Mouse (Mus musculus): Measurements from ENCODE around the gene Agps. TPM values are rescaled to one million over a fixed set of nuclear protein-coding genes. Genes with fewer than 3 reads are reported as not detected.

The Agps gene
- polyA plus RNA-seq, 1 experiment from 2014 or later = 14.2 TPM

DNA sequence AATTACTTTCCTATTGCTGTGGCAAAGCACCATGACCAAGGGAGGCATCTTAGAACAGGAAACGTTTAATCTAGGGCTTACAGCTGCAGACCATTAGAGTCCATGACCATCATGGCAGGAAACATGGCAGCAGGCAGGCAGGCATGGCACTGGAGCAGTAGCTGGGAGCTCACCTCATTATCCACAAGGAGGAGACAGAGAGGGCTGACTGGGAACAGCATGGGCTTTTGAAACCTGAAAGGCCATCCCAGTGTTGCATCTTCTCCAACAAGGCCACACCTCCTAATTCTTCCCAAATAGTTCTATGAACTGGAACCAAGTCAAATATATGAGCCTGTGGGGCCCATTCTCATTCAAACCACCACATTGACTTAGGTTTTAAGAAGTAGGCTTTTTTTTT, 68.3 kb downstream of the Agps start:
- Histone ChIP-seq H3K4me1 (ENCODE audit: insufficient read depth, low read depth, low read length) (no peaks in the 10 kb centered on the region), H3K27me3 (replicated peaks; ENCODE audit: insufficient read depth, low read length) (no peaks in the 10 kb centered on the region), H3K36me3 (ENCODE audit: insufficient read depth, low read length) (peaks cover 6% of the 10 kb centered on the region; the same call in 1 of the 2 replicates), H3K9me3 (ENCODE audit: low read length) (0 out of 2 replicates have a peak, but pooled peaks cover 4% of the 10 kb centered on the region), H3K4me2 (replicated peaks; ENCODE audit: low read depth, low read length) (no peak overlapping the region), H3K4me3 (ENCODE audit: low read depth, low read length) (no peak overlapping the region), H3K9ac (replicated peaks; ENCODE audit: low read depth) (no peak overlapping the region), H3K27ac (ENCODE audit: low read length) (no peak overlapping the region)
- DNase-seq (ENCODE audit: low spot score) = no peak
- no peak for ATAC-seq
- 91% methylated on average over 1 of the region's 1 CpGs for WGBS
- no peak for TF ChIP-seq CTCF (IDR thresholded peaks at IDR 0.05)
- TF ChIP-seq EP300 (IDR thresholded peaks at IDR 0.05) = no peak

DNA sequence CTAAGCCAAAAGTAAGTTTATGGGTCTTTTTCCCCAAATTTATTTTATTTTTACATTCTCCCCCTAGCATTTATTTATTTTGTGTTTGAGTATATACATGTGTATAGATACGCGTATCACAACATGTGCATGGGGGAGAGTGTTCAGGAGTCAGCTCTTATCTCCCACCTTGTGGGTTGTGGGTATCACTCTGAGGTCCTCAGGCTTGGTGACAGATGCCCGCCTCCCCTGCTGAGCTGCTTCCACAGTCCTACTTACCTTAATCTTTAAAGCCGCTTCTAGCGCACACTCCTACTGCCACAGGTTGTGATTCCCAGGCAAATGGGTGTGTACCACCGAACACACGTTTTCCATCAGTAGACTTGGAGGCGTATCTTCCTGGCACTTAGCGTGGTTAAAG, 69.9 kb downstream of the Agps start:
- TF ChIP-seq CTCF (IDR thresholded peaks at IDR 0.05) (no peak), EP300 (IDR thresholded peaks at IDR 0.05) (no peak)
- DNase-seq (ENCODE audit: low spot score) = no peak
- 88% methylated on average over 9 of the region's 9 CpGs for WGBS
- Histone ChIP-seq H3K27me3 (replicated peaks; ENCODE audit: insufficient read depth, low read length) (no peaks in the 10 kb centered on the region), H3K9me3 (ENCODE audit: low read length) (0 out of 2 replicates have a peak, but pooled peaks cover 4% of the 10 kb centered on the region), H3K4me1 (ENCODE audit: insufficient read depth, low read depth, low read length) (no peaks in the 10 kb centered on the region), H3K9ac (replicated peaks; ENCODE audit: low read depth) (no peak overlapping the region), H3K27ac (ENCODE audit: low read length) (no peak overlapping the region), H3K4me2 (replicated peaks; ENCODE audit: low read depth, low read length) (no peak overlapping the region), H3K4me3 (ENCODE audit: low read depth, low read length) (no peak overlapping the region), H3K36me3 (ENCODE audit: insufficient read depth, low read length) (peaks cover 6% of the 10 kb centered on the region; the same call in 1 of the 2 replicates)
- no peak for ATAC-seq

DNA sequence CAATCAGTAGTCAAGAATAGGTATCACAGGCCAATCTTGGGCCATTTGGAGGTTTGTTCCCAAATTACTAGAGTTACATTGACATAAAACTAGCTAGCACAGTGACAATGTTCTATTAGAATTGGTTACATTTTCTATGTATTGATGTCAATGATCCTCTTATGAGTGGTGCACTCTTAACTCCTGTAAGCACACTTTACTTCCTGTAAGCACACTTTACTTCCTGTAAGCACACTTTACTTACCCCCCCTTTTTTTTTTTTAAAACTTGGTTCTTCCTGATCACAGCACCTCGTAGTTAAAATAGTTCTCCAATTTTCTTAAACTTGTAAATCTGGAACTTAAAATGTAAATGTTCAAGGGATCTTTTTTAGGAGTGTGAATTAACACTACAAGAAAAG, 75.2 kb downstream of the Agps start:
- no peak for DNase-seq (ENCODE audit: low spot score)
- no peaks in the 10 kb centered on the region for H3K27me3 ChIP-seq (replicated peaks; ENCODE audit: insufficient read depth, low read length)
- H3K4me3 ChIP-seq (ENCODE audit: low read depth, low read length) = no peak overlapping the region
- no peak overlapping the region for H3K9ac ChIP-seq (replicated peaks; ENCODE audit: low read depth)
- H3K36me3 ChIP-seq (ENCODE audit: insufficient read depth, low read length) = peaks cover 6% of the 10 kb centered on the region; the same call in 1 of the 2 replicates
- no peak for ATAC-seq
- H3K4me2 ChIP-seq (replicated peaks; ENCODE audit: low read depth, low read length) = no peak overlapping the region
- 55% methylated on average over 1 of the region's 1 CpGs for WGBS
- no peak overlapping the region for H3K27ac ChIP-seq (ENCODE audit: low read length)
- H3K4me1 ChIP-seq (ENCODE audit: insufficient read depth, low read depth, low read length) = no peaks in the 10 kb centered on the region
- no peaks in the 10 kb centered on the region for H3K9me3 ChIP-seq (ENCODE audit: low read length)
- TF ChIP-seq EP300 (IDR thresholded peaks at IDR 0.05) (no peak), CTCF (IDR thresholded peaks at IDR 0.05) (no peak)

DNA sequence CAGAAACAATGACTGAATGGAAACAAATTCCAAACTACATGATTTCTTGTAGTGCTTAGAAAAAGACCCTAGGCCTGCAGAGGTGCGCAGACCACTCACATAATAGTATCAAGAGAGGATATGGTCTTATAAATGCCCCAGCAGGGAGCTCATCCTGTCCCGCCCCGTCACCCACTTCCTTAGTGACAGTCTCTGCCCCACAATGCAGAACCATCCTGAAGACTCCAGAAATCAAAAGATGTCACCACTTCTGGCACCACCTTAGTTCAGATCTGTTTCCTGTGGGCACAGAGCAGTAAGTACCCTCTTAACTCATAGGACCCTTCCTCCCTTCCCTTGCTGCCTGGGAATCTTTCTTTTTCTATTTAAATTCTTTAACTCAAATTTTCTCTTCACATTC, 83.1 kb downstream of the Agps start:
- H3K9me3 ChIP-seq (ENCODE audit: low read length) = no peaks in the 10 kb centered on the region
- H3K4me3 ChIP-seq (ENCODE audit: low read depth, low read length) = no peak overlapping the region
- TF ChIP-seq CTCF (IDR thresholded peaks at IDR 0.05) (no peak), EP300 (IDR thresholded peaks at IDR 0.05) (no peak)
- ATAC-seq = no peak
- H3K4me2 ChIP-seq (replicated peaks; ENCODE audit: low read depth, low read length) = no peak overlapping the region
- DNase-seq (ENCODE audit: low spot score) = no peak
- no peaks in the 10 kb centered on the region for H3K27me3 ChIP-seq (replicated peaks; ENCODE audit: insufficient read depth, low read length)
- no peak overlapping the region for H3K27ac ChIP-seq (ENCODE audit: low read length)
- 0 out of 2 replicates have a peak, but pooled peaks cover 10% of the 10 kb centered on the region for H3K36me3 ChIP-seq (ENCODE audit: insufficient read depth, low read length)
- H3K9ac ChIP-seq (replicated peaks; ENCODE audit: low read depth) = no peak overlapping the region
- 82% methylated on average over 3 of the region's 3 CpGs for WGBS
- H3K4me1 ChIP-seq (ENCODE audit: insufficient read depth, low read depth, low read length) = no peaks in the 10 kb centered on the region

DNA sequence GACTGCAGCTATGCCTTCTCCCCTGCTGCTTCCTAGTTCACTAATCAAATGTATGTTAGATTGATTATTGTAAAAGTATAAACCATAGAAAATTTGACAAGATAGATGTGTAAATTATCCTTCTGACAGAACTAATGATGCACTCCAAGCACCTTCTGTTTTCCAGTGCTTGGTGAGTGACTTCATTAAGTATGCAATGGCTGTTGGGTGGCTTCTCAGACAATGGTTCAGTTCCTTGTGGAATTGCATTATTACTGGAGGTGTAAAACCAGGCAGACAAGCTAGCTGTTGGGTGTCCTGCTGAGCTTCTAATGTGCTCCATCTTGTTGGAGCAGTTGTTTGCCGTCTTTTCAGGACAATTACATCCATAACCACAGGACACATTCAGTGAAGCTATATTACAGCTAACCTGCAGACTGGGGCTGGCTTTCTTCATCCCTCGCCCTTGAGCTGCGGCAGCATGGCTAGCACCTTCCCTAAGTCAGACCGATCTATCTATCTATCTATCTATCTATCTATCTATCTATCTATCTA, 91.9 kb downstream of the Agps start:
- no peaks in the 10 kb centered on the region for H3K9me3 ChIP-seq (ENCODE audit: low read length)
- no peak for ATAC-seq

DNA sequence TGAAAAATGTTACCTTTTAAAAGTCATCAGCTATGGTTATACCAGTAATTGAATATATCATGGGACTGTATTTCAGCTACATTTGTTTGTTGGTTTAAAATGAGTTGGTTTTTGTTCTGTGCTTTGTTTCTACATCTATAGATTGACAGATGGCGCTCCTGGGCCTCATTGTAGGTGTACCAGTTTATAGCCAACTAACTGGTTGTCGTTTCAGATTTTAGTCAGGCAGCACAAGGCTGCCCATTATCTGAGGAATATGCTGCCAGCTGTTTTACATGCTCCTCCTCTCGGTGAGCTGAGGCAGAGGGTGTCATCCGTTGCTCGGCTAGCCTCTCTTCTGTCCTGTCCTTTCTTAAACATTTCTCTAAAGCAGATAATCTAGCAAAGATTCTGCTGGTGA, 94.1 kb downstream of the Agps start:
- no peak for DNase-seq (ENCODE audit: low spot score)

More for the DNA sequence above, 91.9 kb downstream of the Agps start:
- Histone ChIP-seq H3K27ac (ENCODE audit: low read length) (no peak overlapping the region), H3K4me1 (ENCODE audit: insufficient read depth, low read depth, low read length) (no peaks in the 10 kb centered on the region), H3K27me3 (replicated peaks; ENCODE audit: insufficient read depth, low read length) (no peaks in the 10 kb centered on the region), H3K4me3 (ENCODE audit: low read depth, low read length) (no peak overlapping the region), H3K9ac (replicated peaks; ENCODE audit: low read depth) (no peak overlapping the region), H3K4me2 (replicated peaks; ENCODE audit: low read depth, low read length) (no peak overlapping the region), H3K36me3 (ENCODE audit: insufficient read depth, low read length) (0 out of 2 replicates have a peak, but pooled peaks cover 9% of the 10 kb centered on the region)
- WGBS = 90% methylated on average over 4 of the region's 4 CpGs
- no peak for DNase-seq (ENCODE audit: low spot score)
- no peak for TF ChIP-seq CTCF (IDR thresholded peaks at IDR 0.05)
- no peak for TF ChIP-seq EP300 (IDR thresholded peaks at IDR 0.05)

More for the DNA sequence above, 94.1 kb downstream of the Agps start:
- TF ChIP-seq EP300 (IDR thresholded peaks at IDR 0.05) (no peak), CTCF (IDR thresholded peaks at IDR 0.05) (no peak)
- WGBS = 77% methylated on average over 5 of the region's 5 CpGs
- no peaks in the 10 kb centered on the region for H3K9me3 ChIP-seq (ENCODE audit: low read length)
- 0 out of 2 replicates have a peak, but pooled peaks cover 11% of the 10 kb centered on the region for H3K36me3 ChIP-seq (ENCODE audit: insufficient read depth, low read length)
- H3K4me2 ChIP-seq (replicated peaks; ENCODE audit: low read depth, low read length) = no peak overlapping the region
- no peak overlapping the region for H3K9ac ChIP-seq (replicated peaks; ENCODE audit: low read depth)
- ATAC-seq = no peak
- H3K27ac ChIP-seq (ENCODE audit: low read length) = no peak overlapping the region
- no peak overlapping the region for H3K4me3 ChIP-seq (ENCODE audit: low read depth, low read length)
- H3K27me3 ChIP-seq (replicated peaks; ENCODE audit: insufficient read depth, low read length) = no peaks in the 10 kb centered on the region
- H3K4me1 ChIP-seq (ENCODE audit: insufficient read depth, low read depth, low read length) = no peaks in the 10 kb centered on the region
